In genomic region chr17:31535871-31536629, GRCm38 (mm10) we compare ENCODE assay signal across 9 mouse cellular contexts. TPM values are rescaled to one million over a fixed set of nuclear protein-coding genes. Genes with fewer than 3 reads are reported as not detected.
A peak's percentile ranks its signal among the peaks of the same experiment; 100 is the strongest.
DNase-seq lines count a peak whose midpoint lies in the region; ATAC-seq and TF ChIP-seq lines count a peak whose summit lies in the region.
"Had no signal": no experiment of that assay in that cellular context is flagged by ENCODE, and none has a peak within 500 bp of the region (broad histone marks: within the 10 kb centered on the region; RNA-seq: fewer than 3 reads in every experiment).

No protein-coding gene starts in this region.

- H3K27ac ChIP-seq in intestine, embryonic 14.5 days (ENCODE audit: low read depth) = peak overlapping the region; percentile 43; the same call in 1 of the 2 replicates
- H3K27ac ChIP-seq in intestine, postnatal 0 days (ENCODE audit: low read depth, low read length) = no peak overlapping the region
- H3K27ac ChIP-seq in forebrain, postnatal 0 days (ENCODE audit: low read depth, low read length) = peak overlapping the region; percentile 93
- peak overlapping the region; percentile 74 for H3K27ac ChIP-seq in lung, postnatal 0 days (ENCODE audit: low read length)

- H3K27me3 ChIP-seq in intestine, embryonic 14.5 days (replicated peaks; ENCODE audit: control insufficient read depth, insufficient read depth, low read length) = no peaks in the 10 kb centered on the region
- no peaks in the 10 kb centered on the region for H3K27me3 ChIP-seq in intestine, postnatal 0 days (replicated peaks; ENCODE audit: control insufficient read depth, insufficient read depth, low read length)
- H3K27me3 ChIP-seq in forebrain, postnatal 0 days (ENCODE audit: insufficient read depth, low read length) = no peaks in the 10 kb centered on the region
- no peaks in the 10 kb centered on the region for H3K27me3 ChIP-seq in lung, postnatal 0 days (replicated peaks; ENCODE audit: insufficient read depth, low read length)
- H3K27me3 ChIP-seq: CH12.LX had no signal

- no peak overlapping the region for H3K4me2 ChIP-seq in intestine, embryonic 14.5 days (ENCODE audit: low read length)
- H3K4me2 ChIP-seq in intestine, postnatal 0 days (replicated peaks; ENCODE audit: low read depth) = no peak overlapping the region
- H3K4me2 ChIP-seq in forebrain, postnatal 0 days (ENCODE audit: low read depth) = peak overlapping the region; percentile 29
- H3K4me2 ChIP-seq in lung, postnatal 0 days (replicated peaks; ENCODE audit: low read depth, low read length) = no peak overlapping the region

- H3K4me1 ChIP-seq in intestine, embryonic 14.5 days (replicated peaks; ENCODE audit: control insufficient read depth, insufficient read depth, low read length) = peaks cover 8% of the 10 kb centered on the region
- no peaks in the 10 kb centered on the region for H3K4me1 ChIP-seq in intestine, postnatal 0 days (replicated peaks; ENCODE audit: control insufficient read depth, insufficient read depth, low read length)
- H3K4me1 ChIP-seq in forebrain, postnatal 0 days (ENCODE audit: insufficient read depth) = peaks cover 13% of the 10 kb centered on the region
- peaks cover 6% of the 10 kb centered on the region; the same call in 1 of the 2 replicates for H3K4me1 ChIP-seq in lung, postnatal 0 days (ENCODE audit: insufficient read depth, low read depth, low read length)

- H3K4me3 ChIP-seq in intestine, embryonic 14.5 days (ENCODE audit: low read depth, low read length) = no peak overlapping the region
- H3K4me3 ChIP-seq in intestine, postnatal 0 days (ENCODE audit: low read depth, low read length) = no peak overlapping the region
- no peak overlapping the region for H3K4me3 ChIP-seq in forebrain, postnatal 0 days (ENCODE audit: low read depth, low read length)
- H3K4me3 ChIP-seq in lung, postnatal 0 days (ENCODE audit: low read depth, low read length) = no peak overlapping the region

- TF ChIP-seq EP300 in lung, postnatal 0 days (IDR thresholded peaks at IDR 0.05) = no peak

- H3K36me3 ChIP-seq in intestine, embryonic 14.5 days (ENCODE audit: control insufficient read depth, insufficient read depth, low read length) = peaks cover 8% of the 10 kb centered on the region
- H3K36me3 ChIP-seq in intestine, postnatal 0 days (ENCODE audit: control insufficient read depth, insufficient read depth) = peaks cover 10% of the 10 kb centered on the region; the same call in 1 of the 2 replicates
- peaks cover 2% of the 10 kb centered on the region for H3K36me3 ChIP-seq in forebrain, postnatal 0 days (ENCODE audit: insufficient read depth)
- H3K36me3 ChIP-seq in lung, postnatal 0 days (ENCODE audit: insufficient read depth, low read length) = peaks cover 4% of the 10 kb centered on the region; the same call in 1 of the 2 replicates

- peak; percentile 62 for DNase-seq in intestine, embryonic 14.5 days (ENCODE audit: low spot score)
- peak; percentile 89 for DNase-seq in forebrain, postnatal 0 days
- peak; percentile 82 to 83 for DNase-seq in heart, postnatal 10 days
- DNase-seq in kidney, postnatal 4 days = peak; percentile 78 to 86
- DNase-seq in lung, postnatal 0 days (ENCODE audit: low spot score) = peak; percentile 70
- DNase-seq in right cerebral cortex, postnatal 14 days = peak; percentile 72
- DNase-seq in cerebellum, adult 11-12 months = no peak

- no peaks in the 10 kb centered on the region for H3K9me3 ChIP-seq in intestine, embryonic 14.5 days (ENCODE audit: control insufficient read depth, low read length)
- H3K9me3 ChIP-seq in intestine, postnatal 0 days (ENCODE audit: control insufficient read depth) = no peaks in the 10 kb centered on the region
- no peaks in the 10 kb centered on the region for H3K9me3 ChIP-seq in forebrain, postnatal 0 days (ENCODE audit: low read length)
- H3K9me3 ChIP-seq in lung, postnatal 0 days (ENCODE audit: low read length) = no peaks in the 10 kb centered on the region

- no peak for TF ChIP-seq CTCF in intestine, postnatal 0 days (IDR thresholded peaks at IDR 0.05; ENCODE audit: low read depth)
- TF ChIP-seq CTCF in forebrain, postnatal 0 days (IDR thresholded peaks at IDR 0.05; ENCODE audit: low read depth) = no peak
- no peak for TF ChIP-seq CTCF in lung, postnatal 0 days (IDR thresholded peaks at IDR 0.05)

- WGBS in intestine, embryonic 14.5 days = 34% methylated on average over 8 of the region's 8 CpGs
- WGBS in intestine, postnatal 0 days = 44% methylated on average over 8 of the region's 8 CpGs
- WGBS in forebrain, postnatal 0 days = 5% methylated on average over 8 of the region's 8 CpGs
- WGBS in lung, postnatal 0 days = 21% methylated on average over 8 of the region's 8 CpGs

- peak; percentile 61 for ATAC-seq in intestine, embryonic 14.5 days (replicated peaks; ENCODE audit: low FRiP score, low TSS enrichment, low read depth)
- ATAC-seq in intestine, postnatal 0 days = no peak
- ATAC-seq in forebrain, postnatal 0 days = peak; percentile 96
- ATAC-seq in lung, postnatal 0 days = peak; percentile 89

- intact Hi-C loops in heart, postnatal 10 days (cut with DNase I) = no loop called here

- no peak overlapping the region for H3K9ac ChIP-seq in intestine, embryonic 14.5 days (ENCODE audit: low read length)
- no peak overlapping the region for H3K9ac ChIP-seq in intestine, postnatal 0 days (ENCODE audit: low read depth, low read length)
- 0 out of 2 replicates have a peak overlapping the region, but pooled peaks have one; percentile 39 for H3K9ac ChIP-seq in forebrain, postnatal 0 days
- no peak overlapping the region for H3K9ac ChIP-seq in lung, postnatal 0 days (replicated peaks; ENCODE audit: low read depth)

RNA-seq across cellular contexts. Expression of gene Ndufv3, which starts 16.1 kb away (rescaled TPM):
- polyA plus RNA-seq in intestine, embryonic 14.5 days (2014; fragmentation: Nextera tagmentation; extraction: Ambion mirVana) = 386 and 427 TPM in 2 replicates
- polyA plus RNA-seq in intestine, postnatal 0 days (2015; fragmentation: Nextera tagmentation; extraction: Ambion mirVana) = 534 and 558 TPM in 2 replicates
- total RNA-seq in forebrain, postnatal 0 days (2014; rRNA removed) = 337 and 459 TPM in 2 replicates
- 500 and 583 TPM in 2 replicates for polyA plus RNA-seq in forebrain, postnatal 0 days (2015; fragmentation: Nextera tagmentation; extraction: Ambion mirVana)
- total RNA-seq in heart, postnatal 10 days (2021) = 1,000 to 10,000 TPM; 1,163 to 1,168 TPM
- 207 and 233 TPM in 2 replicates for polyA plus RNA-seq in lung, postnatal 0 days (2015; fragmentation: Nextera tagmentation; extraction: Ambion mirVana)

RNA-seq across cellular contexts. Expression of gene Wdr4, which starts 16.3 kb away (rescaled TPM):
- polyA plus RNA-seq in intestine, embryonic 14.5 days (2014; fragmentation: Nextera tagmentation; extraction: Ambion mirVana) = 49.1 and 53.1 TPM in 2 replicates
- polyA plus RNA-seq in intestine, postnatal 0 days (2015; fragmentation: Nextera tagmentation; extraction: Ambion mirVana) = 11.7 and 12.5 TPM in 2 replicates
- total RNA-seq in forebrain, postnatal 0 days (2014; rRNA removed) = 54.4 and 55.7 TPM in 2 replicates
- polyA plus RNA-seq in forebrain, postnatal 0 days (2015; fragmentation: Nextera tagmentation; extraction: Ambion mirVana) = 28.7 and 31.7 TPM in 2 replicates
- 10 to 100 TPM; 11.8 to 11.9 TPM for total RNA-seq in heart, postnatal 10 days (2021)
- 9.8 and 12.1 TPM in 2 replicates for polyA plus RNA-seq in lung, postnatal 0 days (2015; fragmentation: Nextera tagmentation; extraction: Ambion mirVana)

RNA-seq across cellular contexts. Expression of gene Pknox1, which starts 28.5 kb away (rescaled TPM):
- 39.4 and 43.5 TPM in 2 replicates for polyA plus RNA-seq in intestine, embryonic 14.5 days (2014; fragmentation: Nextera tagmentation; extraction: Ambion mirVana)
- polyA plus RNA-seq in intestine, postnatal 0 days (2015; fragmentation: Nextera tagmentation; extraction: Ambion mirVana) = 10.3 and 11.2 TPM in 2 replicates
- 26.1 and 30.6 TPM in 2 replicates for total RNA-seq in forebrain, postnatal 0 days (2014; rRNA removed)
- polyA plus RNA-seq in forebrain, postnatal 0 days (2015; fragmentation: Nextera tagmentation; extraction: Ambion mirVana) = 16.7 and 18.5 TPM in 2 replicates
- 10 to 100 TPM; 13.5 to 16.2 TPM for total RNA-seq in heart, postnatal 10 days (2021)
- 15.0 and 19.9 TPM in 2 replicates for polyA plus RNA-seq in lung, postnatal 0 days (2015; fragmentation: Nextera tagmentation; extraction: Ambion mirVana)
